Mouse (Mus musculus): ENCODE data around the gene Adra2a.
A peak's percentile ranks its signal among the peaks of the same experiment; 100 is the strongest.

Gene Adra2a

DNA sequence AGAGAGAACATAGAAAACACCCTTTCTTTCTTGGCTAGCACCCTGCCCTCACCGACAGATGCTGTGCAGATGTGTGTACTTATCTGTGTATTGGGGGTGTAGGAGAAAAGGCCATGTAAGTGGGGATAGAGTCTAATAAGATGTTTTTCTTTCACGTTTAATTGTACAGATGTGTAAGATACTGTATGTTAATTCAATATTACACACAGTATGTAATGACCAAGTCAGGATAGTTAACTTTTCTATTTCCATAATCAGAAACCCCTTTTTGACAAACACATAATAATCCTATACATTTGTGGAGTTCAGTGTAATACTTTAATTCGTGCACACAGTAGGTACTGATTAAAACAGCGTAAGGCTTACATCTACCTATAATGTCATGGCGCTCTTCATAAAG, at the start of gene Adra2a:
Adra2a (plus strand) TSS at position 301 of the 400 bp plus-strand sequence.
- DNase-seq (ENCODE audit: low spot score), result no peak

DNA sequence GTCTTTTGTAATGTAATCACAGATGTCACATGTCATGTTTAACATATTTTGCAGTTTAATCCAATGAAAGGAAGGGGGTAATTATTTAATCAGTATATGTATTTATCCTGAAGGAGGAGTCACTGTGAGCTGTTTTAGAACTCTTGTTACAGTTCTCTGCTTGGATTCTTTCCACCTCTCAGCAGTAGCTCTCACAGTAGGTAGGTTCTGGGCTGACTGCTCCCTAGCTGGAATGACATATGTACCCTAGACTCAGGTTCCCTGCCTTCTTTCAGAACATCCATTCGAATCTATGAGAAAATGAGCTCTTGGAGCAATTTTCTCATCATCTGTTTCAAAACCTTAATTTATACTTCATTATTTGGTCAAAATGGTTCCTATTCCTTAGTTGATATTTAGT, 49.7 kb upstream of the Adra2a start:
- no peak for DNase-seq (ENCODE audit: low spot score)

DNA sequence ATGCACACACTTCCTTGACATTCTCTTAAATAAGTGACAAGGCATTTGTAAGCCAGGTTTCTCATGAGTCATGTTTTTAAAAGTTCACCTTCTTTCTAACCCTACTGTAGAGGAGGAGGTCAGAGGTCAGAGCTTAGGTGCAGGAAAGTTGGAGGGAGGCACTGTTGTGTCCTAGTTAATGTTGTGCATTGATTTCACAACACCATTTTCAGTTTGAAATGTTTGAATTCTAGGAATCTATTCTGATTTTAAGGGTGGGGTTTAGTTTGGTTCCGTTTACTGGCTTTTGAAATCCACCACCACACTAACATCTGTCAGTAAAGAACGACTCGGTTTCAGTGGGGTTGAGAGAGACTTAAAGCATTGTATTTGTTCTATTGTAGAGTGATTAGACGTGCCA, 33.0 kb upstream of the Adra2a start:
- DNase-seq (ENCODE audit: low spot score), result no peak

DNA sequence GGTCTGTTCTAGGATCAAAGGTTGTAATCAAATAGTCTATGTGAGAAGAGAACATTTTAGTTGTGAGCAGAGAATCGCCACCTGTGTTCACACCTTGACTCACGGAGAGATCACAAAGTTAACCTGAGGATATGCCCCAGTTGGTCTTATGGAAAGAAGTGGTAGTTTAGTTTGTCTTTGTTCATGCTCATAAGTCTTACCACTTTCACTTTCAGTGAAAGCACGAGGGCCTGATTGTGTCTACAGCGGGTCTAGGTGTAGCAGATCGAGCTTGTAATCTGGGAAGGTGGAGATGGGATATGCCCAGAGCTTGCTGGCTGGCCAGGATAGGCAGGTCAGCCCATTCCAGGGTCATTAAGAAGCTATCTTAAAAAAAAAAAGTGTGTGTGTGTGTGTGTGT, 29.0 kb upstream of the Adra2a start:
- DNase-seq (ENCODE audit: low spot score), result no peak

DNA sequence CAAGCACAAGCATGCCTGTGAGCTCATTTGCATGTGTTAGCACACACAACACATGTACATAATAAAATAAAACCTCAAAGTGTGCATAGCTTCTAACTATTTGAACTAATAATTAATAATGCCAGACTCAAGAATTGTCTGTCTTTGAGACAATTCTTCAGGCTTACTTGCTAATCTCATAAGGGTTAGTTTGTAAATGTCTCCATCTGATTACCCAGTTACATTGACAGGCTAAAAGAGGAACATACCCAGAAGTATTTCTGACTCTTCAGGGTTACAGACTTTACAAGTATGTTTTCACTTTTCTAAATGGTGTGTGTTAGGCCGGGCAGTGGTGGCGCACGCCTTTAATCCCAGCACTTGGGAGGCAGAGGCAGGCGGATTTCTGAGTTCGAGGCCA, 28.4 kb upstream of the Adra2a start:
- no peak for DNase-seq (ENCODE audit: low spot score)

DNA sequence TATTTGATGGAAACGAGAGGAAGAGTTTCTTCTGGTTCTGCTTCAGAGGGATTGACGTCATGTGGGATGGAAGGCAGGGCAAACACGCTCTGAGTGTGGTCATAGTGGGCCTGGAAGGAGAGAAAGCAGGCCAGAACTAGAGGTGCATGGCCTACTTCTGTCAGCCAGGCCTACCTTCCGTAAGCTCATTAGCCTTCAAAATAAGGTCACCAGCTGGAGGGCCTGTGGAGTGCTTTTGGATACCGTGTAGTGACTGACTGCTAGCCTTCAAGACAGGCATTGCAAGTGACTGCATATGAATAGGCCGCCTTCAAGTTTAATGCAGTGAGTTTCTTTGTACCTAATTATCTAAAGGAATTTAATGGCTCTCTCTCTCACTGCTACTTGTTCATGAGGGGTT, 8.9 kb upstream of the Adra2a start:
- DNase-seq (ENCODE audit: low spot score), result no peak

DNA sequence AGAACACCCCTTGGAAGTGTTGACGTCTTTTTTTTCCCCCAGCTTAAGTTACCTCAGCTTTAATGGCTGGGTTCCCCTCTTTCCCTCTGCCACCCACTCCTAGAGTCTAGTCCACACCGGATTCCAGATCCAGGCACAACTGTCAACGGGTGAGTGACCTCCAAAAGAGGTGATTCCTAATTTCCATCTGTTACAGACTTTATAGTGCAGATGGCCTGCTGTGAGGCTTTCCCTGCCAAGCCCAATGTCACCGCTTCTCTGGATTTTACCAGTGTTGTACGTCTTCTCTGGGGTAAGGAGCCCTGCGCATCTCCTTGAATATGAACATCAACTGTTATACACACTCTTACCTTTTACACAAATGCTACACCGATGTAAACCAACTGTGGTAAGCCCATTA, 4.5 kb upstream of the Adra2a start:
- no peak for DNase-seq (ENCODE audit: low spot score)

DNA sequence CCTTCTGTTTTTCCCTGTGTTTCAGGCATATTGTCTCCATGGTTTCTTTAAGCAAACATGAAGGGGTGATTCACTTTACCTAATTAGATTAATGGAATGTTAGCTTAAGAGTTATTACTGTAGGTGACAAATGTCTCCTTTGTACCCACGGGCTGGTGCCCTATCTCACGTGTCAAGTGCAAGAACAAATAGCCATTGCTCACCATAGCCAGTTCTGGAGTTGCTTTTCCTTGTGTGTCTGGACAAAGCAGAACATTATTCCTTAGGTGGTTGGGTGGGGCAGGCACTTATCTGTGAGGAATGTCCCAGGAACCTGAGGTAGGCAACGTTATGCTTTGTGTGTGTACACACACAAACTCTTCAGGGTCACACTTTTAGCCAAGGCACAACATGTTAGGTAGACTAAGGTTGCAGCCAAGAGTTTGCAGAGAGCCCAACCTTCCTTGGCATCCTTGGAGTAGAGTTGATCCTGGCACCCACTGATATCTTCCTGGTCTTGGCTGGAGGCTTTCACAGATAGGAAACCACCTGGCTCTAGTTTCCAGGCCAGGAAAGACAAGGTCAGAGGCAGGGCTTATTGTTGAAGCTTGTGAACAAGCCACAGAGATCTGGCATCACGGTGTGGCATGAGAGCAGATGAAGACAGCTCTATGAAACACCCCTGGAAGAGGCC, 3.5 kb upstream of the Adra2a start:
- no peak for DNase-seq (ENCODE audit: low spot score)

DNA sequence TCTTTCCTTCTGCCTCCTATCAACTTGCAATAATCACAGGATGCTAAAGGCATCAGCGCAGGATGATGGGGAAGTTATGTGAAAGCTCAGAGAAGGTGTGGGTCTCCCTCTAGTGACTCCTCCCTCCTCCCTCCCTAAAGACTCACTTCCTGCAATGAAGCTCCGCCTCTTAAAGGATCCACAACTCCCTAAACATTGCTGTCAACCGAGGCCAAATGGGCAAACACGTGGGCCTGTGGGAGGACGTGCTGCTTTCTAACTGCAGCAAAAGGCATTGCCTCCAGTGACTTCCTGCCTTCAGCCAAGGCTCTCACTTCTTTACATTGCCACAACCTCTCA, 3.0 kb upstream of the Adra2a start:
- no peak for DNase-seq (ENCODE audit: low spot score)

DNA sequence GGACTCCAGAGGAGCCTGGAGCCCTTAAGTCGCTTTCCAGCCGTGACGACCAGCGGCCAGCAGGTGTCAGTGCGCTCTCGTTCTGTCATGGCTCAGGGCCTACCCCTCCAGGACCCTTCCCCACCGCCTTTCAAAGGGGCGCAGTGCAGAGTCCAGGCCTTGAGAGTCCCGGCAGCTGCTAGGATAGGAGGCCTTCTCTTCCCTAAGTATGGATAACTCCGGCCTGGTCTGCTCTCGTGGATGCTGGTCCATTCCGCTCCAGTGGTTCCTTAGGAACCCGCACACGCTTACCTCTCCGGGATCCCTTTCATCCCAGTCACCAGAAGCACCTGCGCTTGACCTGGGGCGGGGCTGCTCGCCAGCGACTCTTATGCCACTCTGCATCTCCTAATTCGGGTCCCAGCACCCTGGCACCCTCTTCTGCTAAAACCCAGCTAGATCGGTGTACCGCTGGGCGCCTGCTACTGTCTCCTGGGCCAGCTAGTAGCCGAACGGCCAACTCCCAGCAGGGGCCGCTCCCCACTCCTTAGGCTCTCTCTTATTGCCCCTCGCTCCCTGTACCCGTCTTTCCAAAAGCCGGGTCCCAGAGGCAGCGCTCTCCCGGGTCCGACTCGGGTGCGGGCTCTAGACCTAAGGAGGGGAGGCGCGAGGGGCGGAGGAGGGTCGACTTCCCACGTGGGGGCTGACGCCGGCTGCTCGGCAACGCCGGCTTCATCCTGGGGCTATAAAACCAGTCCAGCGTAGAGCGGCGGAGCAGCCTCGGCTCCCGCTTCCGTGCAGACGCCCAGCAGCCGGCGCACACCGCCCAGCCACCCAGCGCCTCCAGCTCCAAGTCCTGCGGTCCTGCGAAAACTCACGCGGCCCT, 788 bp downstream of the Adra2a start:
- DNase-seq (ENCODE audit: low spot score), result peak; percentile 51

DNA sequence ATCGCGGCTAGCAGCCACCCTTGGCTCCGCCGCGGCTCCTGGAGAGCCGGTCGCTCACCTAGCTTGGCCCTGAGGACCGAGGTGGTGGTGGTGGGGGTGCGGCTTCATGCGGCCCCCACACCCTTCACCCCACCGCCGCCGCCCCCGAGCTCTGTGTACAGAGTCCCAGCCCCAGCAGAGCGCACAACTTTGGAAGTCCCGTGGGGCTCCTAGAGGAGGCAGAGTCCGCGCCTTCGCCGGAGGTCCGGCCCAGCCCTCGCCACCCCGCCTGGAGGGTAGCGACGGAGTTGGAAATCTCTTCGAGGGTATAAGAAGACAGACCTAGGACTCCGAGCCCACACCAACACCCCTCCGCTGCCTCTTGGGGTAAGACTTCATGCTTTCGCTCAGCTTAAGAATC, 1.5 kb downstream of the Adra2a start:
- no peak for DNase-seq (ENCODE audit: low spot score)

DNA sequence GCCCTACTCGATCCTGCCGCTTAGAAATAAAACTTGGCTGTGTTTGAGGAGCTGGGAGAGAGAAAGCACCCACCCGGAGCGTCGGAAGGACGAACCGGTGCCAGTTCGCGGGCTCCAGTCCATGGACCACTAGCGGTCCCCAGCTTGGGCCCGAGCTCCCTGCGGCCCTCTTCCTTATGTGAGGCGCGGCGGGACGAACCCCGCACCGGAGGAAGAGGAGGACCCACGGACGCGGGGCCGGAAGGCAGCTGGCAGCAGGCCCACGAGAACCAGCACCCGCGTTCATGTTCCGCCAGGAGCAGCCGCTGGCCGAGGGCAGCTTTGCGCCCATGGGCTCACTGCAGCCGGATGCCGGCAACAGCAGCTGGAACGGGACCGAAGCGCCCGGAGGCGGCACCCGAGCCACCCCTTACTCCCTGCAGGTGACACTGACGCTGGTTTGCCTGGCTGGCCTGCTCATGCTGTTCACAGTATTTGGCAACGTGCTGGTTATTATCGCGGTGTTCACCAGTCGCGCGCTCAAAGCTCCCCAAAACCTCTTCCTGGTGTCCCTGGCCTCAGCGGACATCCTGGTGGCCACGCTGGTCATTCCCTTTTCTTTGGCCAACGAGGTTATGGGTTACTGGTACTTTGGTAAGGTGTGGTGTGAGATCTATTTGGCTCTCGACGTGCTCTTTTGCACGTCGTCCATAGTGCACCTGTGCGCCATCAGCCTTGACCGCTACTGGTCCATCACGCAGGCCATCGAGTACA, 2.2 kb downstream of the Adra2a start:
- no peak for DNase-seq (ENCODE audit: low spot score)

DNA sequence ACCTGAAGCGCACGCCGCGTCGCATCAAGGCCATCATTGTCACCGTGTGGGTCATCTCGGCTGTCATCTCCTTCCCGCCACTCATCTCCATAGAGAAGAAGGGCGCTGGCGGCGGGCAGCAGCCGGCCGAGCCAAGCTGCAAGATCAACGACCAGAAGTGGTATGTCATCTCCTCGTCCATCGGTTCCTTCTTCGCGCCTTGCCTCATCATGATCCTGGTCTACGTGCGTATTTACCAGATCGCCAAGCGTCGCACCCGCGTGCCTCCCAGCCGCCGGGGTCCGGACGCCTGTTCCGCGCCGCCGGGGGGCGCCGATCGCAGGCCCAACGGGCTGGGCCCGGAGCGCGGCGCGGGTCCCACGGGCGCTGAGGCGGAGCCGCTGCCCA, 2.7 kb downstream of the Adra2a start:
- DNase-seq (ENCODE audit: low spot score), result no peak

DNA sequence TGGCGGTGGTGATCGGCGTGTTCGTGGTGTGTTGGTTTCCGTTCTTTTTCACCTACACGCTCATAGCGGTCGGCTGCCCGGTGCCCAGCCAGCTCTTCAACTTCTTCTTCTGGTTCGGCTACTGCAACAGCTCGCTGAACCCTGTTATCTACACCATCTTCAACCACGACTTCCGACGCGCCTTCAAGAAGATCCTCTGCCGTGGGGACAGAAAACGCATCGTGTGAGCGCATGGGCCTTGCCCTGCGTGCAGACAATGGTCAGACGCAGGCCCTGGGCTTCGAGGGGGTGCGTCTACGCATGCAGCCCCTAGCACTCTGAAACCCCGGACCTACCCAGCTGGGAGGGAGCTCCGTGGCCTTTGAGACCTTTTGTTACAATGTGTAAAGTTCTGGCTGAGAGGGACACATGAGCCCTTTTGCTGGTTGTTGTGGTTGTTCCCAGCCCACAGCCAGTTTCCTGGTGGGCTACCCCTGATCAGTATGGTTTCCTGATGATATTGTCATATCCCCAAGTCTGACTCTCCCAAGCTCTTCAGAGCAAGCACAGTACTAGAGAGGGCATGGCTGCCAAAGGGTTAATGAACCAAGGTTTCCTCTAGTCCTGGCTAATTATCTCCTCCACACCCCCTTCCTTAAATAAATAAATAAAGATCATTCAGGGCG, 3.6 kb downstream of the Adra2a start:
- DNase-seq (ENCODE audit: low spot score), result no peak

DNA sequence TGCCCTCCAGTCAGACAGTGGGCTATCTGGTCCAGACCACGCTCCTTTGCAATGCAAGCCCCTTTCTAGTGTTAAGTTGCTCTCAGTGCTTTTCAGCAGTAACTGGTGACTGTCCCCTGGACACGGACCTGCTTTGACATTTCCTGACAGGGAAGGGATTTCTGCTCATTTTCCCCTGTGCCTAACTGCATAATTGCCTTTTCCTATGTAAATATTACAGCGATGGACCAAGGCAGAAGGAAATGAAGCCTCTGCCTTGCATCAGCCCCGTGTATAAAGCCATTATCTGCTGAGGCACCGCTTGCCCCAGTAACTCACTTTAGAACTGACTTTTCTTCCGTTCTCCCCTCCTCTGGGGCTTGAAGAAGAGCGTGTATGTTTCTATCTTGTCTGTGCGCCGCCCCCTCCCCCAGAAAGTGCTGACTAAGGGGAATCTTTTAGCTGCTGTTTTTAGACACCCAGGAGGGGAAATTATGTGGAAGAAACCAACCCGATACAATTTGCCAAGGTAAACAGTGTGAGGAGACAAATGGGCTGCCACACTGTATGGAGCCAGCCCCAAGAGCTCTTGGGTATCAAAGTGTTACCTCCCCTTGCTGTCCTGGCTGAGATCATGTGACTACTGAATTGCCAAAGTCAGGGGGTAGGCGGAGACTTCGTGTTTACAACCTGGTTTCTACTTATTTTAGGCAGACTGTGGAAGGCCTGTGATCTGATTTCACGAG, 4.4 kb downstream of the Adra2a start:
- DNase-seq (ENCODE audit: low spot score), result no peak

DNA sequence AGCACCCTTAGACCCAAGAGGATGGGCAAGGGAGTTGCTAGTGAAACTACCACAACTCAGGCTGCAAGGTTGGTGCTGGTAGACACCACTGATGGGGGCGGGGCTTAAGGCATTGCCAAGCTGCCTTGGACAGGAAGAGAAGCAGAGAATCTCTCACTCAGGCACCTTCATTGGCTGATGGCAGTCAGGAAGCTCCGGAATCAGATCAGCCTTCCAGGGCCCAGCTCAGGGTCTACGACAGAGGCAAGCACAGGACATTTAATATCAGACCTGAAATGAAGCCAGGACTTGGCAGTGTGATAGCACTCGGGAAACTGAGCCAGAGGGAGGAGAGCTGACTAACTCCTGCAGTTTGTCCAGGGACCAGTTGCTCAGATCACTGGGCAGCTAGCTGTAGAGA, 7.7 kb downstream of the Adra2a start:
- no peak for DNase-seq (ENCODE audit: low spot score)

DNA sequence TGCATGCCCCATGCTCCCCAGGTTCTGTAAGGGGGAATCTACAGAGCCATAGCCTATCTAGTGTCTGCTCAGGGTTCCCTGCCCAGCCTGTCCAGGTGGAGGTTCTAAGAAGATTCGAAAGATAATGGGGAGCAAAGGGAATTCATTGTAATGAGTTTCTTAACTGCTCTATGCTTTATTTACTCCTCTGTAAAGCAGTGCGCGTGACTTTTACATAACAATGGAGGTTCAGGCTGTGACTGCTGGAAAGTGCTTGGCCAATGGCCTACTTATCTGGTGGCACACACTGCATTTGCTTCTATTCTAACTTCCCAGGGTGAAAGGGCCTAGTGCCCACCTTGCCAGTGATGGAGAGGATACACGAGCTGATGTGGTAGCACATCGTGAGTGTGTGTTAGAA, 11.9 kb downstream of the Adra2a start:
- DNase-seq (ENCODE audit: low spot score), result no peak

DNA sequence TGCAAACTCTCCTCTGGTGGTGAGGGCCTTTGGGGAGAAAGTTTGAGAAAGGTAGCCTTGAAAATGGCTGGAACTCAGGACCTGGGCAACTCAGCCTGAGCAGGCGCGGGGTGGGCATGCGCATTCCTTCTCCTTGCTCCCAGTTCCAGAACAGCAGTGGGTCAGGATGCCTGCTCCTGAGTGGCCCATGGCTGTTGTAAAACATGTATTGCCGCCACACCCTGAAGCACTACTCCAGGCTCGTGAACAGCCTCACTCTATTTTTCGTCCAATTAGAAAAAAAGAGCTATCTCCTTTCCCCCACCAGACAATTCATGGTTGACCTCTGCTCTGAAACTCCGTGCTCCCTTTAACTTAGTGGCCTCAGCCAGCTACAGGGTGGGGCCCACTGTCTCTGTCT, 24.5 kb downstream of the Adra2a start:
- DNase-seq (ENCODE audit: low spot score), result no peak

DNA sequence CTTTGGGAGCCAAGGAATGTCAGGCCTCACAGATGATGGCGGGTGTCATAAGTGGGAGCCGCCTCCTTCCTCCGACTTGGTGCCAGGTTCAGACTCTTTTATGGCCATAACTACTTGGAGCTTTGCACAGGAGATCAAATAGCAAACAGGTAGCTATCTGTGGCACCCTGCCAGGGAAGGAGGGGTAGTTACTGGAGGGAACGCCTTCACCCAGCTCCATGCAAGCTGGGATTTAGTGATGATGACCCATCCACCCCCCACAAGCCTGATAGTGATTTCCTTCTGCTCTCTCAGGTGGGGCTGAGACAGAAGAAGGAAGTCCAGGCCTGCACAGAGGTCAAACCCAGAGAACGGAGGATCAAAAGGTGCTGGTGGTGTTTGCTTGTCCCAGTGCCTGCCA, 26.6 kb downstream of the Adra2a start:
- DNase-seq (ENCODE audit: low spot score), result peak; percentile 86

DNA sequence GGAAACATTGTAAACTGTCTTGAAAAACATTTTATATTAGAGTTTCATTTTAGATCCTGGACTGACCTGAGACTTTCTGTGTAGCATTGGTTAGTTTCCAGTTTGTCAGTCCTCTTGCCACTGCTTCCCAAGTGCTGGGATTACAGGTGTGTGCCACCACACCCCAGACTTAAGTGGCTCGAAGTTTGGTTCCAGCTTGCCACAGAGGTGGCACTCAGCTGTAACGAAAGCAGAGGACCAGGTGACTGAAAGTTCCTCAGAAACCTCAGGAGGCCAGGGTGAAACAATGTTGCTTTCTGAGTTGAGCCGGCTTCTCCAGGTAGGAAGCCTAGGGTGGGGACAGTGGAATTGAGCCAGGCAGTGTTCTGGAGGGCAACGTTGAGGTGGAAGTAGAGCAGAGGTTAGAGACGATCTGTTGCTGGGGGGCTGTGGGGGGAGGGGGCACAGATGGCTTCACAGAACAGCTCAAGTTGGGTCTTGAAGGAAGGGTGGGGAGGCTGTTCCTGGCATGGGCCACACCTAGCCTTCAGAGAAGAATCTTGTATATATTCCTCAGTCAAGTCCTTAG, 28.4 kb downstream of the Adra2a start:
- DNase-seq (ENCODE audit: low spot score), result no peak
